Mouse (Mus musculus): Measurements from ENCODE around the gene Sh3rf3.
A peak's percentile ranks its signal among the peaks of the same experiment; 100 is the strongest.
"Not testable (repeated sequence)": the region's sequence is repeated elsewhere in the genome, so short reads cannot be mapped to it uniquely, and the experiment has no call there.

The Sh3rf3 gene

GRCm38 (mm10) chr10:58981674-58982329 is 168.6 kb downstream of the Sh3rf3 start:
- no peak for DNase-seq (ENCODE audit: low read depth, low spot score)

DNA sequence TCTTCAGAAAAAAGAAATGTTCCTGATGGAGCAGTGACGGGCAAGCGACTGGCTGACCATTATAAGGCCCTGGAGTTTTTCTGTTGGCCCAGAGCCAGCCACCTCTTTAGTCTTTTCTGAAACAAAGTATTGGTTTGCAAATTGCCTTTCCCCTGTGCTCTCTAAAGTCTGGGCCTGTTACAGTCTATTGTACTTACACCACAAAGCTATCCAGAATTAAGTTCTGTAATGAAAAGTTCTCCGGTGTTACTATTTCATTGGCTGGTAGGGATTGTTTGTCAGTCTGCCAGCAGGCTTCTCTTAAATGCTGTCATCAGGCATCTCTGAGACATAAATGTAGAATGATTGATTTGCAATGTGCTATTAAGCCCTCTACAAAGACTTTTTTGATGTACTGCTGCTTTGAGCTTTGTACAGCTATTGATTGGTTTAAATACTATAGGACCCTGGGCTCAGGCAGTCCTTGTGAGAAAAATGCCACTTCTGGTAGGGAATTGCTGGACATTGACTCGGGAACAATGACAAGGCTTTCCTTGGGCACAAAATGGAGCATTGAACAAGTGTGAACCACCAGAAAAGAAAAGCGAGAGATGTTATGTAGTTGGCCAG is 169.5 kb downstream of the Sh3rf3 start:
- DNase-seq (ENCODE audit: low read depth, low spot score), result no peak

DNA sequence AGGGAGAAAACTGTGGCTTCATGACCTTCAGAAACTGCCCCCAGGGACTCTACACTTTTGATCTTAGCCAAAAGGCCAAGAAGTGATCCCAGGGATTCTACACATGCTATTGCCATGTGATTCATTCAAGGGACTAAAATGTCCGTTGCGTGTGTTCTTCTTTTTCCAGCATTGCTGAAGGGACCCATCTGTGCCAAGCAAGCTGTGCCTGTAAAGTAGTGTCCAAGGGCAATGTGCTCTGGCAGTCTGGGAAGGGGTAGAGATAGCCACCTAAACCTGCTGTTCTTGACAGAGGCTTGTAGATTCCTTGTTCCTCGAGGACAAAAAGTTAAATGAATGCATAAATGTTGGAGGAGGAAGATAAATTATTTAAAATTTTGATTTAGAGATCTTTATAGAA is 178.5 kb downstream of the Sh3rf3 start:
- no peak for DNase-seq (ENCODE audit: low read depth, low spot score)

DNA sequence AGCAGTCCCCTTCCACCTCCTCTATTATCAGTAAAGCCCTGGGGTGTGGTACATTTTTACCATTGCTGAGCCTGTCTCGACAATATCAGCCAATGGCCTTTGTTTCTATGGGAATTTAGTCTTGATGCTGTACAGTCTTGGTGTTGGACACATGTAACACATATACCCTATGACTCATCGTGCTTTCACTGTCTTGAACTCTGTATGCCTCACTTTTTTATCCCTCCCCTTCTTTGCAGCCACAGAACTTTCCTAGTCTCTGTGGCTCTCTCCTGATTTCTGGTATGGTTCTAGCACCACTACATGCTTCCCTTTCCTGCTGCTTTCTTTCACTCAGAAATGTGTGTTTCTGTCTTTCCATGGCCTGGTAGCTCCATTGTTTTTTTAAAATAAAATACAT is 181.6 kb downstream of the Sh3rf3 start:
- DNase-seq (ENCODE audit: low read depth, low spot score), result no peak

DNA sequence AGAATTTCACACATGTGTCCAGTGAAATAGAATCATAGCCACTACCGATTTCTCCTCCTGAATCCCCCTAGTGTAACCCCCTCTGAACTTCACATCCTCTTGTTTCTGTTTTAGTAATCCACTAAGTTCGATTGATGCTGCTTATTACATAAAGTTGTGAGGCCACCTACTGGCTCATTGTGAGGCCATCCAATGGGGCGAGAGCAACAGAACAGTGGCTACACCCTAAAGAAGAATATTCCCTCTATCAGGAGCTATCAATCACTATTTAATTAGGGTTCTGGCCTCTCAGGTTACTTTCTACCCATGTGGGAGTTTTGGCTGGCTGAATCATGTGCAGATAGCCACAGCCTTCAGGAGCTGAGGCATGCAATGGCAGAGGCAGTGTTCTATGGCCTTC is 182.0 kb downstream of the Sh3rf3 start:
- no peak for DNase-seq (ENCODE audit: low read depth, low spot score)

- DNase-seq (ENCODE audit: low read depth, low spot score), result peak; percentile 38
These were observed 189.2 kb downstream of the Sh3rf3 start for GRCm38 (mm10) chr10:59002361-59002760.

DNA sequence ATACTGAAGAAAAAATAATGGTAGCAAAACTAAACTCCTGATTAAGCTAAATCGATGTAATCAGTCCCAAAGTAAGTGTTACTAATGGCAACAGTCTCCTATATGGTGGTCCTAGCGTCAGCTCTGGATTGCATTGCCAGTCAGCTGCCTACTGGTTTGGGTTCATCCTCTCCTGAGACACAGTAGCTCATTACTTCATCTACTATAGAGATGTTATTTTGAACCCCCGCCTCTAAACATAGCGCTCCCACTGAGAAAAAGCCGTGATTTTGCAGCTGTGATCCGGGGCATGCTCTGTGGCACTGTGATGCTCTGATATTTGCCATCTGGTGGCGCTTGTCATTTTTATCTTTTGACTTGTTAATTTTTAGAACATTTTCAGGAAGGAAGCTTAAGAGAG is 198.3 kb downstream of the Sh3rf3 start:
- DNase-seq (ENCODE audit: low read depth, low spot score), result peak; percentile 35

- no peak for DNase-seq (ENCODE audit: low read depth, low spot score)
These were observed 200.5 kb downstream of the Sh3rf3 start for GRCm38 (mm10) chr10:59013618-59014017.

DNA sequence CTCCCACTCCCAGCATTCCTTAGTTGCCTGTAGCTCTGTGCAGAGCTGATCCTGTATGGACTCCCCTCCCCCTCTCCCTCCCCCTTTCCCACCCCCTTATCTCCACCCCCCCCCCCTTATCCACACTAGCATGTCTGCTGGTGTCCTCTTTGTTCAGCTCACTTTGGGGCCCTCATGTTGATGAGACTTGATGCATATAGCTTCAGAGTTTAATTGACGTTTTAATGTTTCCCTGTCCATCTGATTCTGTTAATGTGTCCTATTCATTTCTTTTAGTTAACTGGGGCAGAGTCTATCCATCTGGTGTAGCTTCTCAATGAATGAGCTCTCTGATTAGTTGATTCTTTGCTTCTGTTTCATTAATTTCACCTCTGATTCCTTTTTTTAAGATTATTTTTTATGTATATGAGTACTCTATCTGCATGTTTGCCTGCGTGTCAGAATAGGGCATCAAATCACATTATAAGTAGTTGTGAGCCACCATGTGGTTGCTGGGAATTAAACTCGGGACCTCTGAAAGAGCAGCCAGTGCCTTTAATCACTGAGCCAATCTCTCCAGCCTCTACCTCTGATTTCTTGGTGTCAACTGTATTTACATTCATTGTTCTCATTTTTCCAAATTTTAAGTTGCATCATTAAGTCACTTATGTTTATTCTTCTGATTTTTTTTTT is 206.3 kb downstream of the Sh3rf3 start:
- no peak for DNase-seq (ENCODE audit: low read depth, low spot score)

GRCm38 (mm10) chr10:59050434-59050833 is 237.3 kb downstream of the Sh3rf3 start:
- no peak for DNase-seq (ENCODE audit: low read depth, low spot score)

DNA sequence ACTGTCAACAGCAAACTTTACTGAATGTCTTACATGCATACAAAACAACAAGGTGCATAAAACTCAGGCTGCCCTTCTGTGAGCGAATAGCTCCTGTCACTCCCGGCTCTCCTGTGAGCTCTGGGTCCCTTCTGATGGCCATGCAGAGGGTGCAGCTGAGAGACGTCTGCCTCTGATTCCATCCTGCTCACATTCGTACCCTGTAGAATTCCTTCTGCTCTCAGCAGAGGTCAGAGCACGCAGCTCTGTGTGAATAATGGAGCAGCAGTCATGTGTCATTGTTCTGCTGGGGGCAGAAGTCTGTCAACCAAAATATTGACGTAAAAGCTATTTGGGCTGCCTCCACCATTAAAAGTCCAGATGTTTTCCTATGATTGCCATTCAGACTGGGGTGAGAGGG is 243.1 kb downstream of the Sh3rf3 start:
- DNase-seq (ENCODE audit: low read depth, low spot score), result no peak

DNA sequence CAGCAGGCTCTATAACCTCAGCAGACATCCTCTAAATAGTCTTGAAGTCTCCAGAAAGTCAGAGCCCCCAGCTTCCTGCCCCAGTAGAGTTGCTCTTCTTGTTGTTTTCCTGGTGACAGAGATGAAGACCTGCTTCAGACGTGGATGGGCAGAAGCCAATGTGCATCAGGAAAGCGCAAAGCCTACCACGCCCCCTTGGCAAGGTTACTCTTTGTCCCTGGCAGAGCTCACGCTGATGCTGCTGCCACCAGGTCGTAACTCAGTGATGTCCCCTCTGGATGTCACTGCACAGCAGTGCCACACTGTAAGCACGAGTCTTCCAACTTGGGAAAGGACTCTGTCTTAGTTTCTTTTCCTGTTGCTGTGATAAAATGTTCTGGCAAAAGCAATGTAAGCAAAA is 253.6 kb downstream of the Sh3rf3 start:
- no peak for DNase-seq (ENCODE audit: low read depth, low spot score)

- DNase-seq (ENCODE audit: low read depth, low spot score), result peak; percentile 60
These were observed 259.7 kb downstream of the Sh3rf3 start for GRCm38 (mm10) chr10:59072827-59073226.

DNA sequence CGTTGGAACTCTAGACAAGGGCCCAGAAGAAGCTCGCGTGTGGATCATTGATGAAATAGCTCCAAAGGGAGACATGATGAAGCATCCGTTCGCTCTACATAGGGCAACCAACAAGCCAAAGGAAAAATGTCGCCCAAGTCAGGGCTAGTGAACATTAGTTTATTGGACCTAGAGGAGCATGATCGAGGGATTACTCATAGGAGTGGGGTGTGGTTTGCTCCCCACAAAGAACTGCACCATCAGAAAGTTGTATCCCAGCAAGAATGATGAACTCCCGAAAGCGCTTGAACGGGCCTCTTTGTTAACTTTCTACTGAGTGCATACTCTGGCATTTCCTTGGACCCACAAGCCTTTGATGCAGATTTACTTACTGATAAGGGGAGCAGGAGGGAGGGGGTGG is 263.5 kb downstream of the Sh3rf3 start:
- no peak for DNase-seq (ENCODE audit: low read depth, low spot score)

DNA sequence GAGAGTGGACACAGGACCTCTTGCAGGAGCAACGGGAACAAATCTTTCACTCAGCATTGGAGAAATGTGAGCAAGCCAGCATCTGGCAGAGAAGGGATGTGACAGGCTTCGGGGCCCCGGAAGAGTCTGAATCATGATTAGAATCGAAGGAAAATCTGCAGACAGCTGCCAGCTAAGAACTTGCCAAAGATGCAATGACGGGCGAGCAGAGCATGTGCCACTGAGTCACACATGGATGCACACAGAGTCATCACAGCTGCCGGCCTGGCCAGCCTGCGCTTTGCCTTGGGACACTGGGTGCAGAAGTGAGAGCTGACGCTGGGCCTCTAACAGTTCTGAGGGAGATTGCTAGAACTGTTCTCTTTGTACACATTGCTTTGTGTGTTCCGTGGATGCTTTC is 264.8 kb downstream of the Sh3rf3 start:
- no peak for DNase-seq (ENCODE audit: low read depth, low spot score)

DNA sequence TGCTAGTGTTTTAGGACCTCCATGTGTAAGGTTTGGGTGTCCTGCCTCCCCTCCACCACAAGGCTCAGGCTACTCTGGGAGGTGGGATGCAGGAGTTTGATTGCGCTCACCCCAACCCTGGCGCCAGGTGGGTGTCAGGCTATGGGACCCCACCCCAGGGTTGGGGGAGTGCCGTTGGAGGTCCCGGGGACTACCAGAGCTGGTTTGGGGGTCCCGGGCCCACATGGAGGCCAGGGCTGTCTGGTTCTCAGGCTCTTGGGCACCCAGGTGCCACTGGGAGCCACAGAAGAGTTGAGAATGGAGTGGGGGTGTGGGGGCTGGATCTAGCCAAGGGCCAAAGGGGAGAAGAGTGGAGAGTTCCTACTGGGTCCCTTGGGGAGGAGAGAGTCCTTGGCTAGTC is 272.4 kb downstream of the Sh3rf3 start:
- no peak for DNase-seq (ENCODE audit: low read depth, low spot score)

- DNase-seq (ENCODE audit: low read depth, low spot score), result no peak
These were observed 273.4 kb downstream of the Sh3rf3 start for GRCm38 (mm10) chr10:59086578-59086977.

DNA sequence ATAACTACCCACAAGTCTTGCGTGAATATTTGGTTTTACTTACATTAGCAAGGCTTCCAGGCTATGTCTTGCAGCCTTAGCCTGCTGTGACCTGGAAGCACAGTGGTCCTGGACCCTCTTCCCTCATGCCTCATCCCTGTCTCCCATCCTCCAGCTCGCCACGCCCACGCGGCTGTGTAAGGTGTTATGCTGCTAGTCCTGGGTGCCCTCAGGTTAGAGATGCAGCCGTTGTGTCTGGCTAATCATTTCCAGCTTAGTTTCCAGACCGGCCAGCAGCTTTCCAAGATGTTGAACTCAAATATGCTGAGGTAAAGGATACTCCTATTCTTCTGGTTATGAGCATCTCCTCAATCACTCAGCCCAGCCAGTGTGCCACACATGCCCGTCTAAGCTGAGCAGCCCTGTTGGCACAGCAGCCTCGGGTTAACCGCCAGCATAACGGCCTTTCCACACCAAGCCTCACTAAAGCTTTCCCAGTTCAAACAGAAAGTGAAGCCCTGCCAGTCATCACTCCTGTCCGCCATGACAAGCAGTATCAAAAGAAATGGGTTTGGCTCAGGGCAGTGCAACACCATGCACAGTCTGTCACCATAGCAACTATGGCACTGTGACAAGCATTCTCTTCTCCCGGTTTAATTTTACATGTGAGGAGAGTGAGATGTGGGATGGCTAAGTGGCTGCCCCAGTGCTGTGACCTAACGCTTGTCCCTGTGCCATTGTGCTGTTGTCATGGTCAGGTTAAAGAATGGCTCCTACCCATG is 276.9 kb downstream of the Sh3rf3 start:
- peak; percentile 68 for DNase-seq (ENCODE audit: low read depth, low spot score)

- no peak for DNase-seq (ENCODE audit: low read depth, low spot score)
These were observed 277.4 kb downstream of the Sh3rf3 start for GRCm38 (mm10) chr10:59090622-59090971.

- no peak for DNase-seq (ENCODE audit: low read depth, low spot score)
These were observed 278.4 kb downstream of the Sh3rf3 start for GRCm38 (mm10) chr10:59091556-59091955.

DNA sequence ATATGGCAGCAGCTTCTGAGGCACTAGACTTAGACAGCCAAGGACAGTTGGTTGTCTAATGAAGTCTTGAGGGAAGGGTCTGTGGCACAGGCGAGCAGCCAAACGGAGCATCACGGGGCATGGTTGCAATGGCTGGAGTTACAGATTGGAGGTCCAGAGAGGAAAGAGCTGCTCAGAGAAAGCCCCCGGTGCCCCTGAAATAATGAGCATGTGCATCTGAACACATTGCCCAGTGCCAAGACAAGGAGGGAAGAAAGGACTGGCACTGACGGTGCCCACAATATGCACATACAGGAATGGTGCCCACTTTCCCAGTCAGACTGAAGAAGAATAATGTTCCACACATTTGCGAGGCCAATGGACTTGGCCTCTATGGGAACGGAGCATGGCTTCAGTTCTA is 278.8 kb downstream of the Sh3rf3 start:
- no peak for DNase-seq (ENCODE audit: low read depth, low spot score)

DNA sequence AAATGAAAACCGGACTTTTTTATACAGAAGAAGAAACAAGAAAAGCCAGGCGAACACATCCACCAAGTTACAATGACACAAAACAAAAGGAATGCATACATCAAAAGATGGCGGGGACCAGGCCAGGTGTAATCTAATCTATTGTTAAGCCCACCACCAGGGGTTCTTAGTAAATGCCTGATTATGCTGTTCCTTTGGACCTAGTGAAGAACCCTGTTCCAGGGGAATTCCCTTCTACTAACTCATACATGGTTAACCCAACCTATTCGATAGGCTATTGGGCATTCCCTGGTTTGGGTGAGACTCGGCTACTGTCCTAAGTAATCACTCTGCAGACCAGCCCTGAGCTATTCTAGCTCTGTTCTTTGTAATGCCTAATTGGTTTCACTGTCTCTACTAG is 289.9 kb downstream of the Sh3rf3 start:
- DNase-seq (ENCODE audit: low read depth, low spot score), result not testable (repeated sequence)

DNA sequence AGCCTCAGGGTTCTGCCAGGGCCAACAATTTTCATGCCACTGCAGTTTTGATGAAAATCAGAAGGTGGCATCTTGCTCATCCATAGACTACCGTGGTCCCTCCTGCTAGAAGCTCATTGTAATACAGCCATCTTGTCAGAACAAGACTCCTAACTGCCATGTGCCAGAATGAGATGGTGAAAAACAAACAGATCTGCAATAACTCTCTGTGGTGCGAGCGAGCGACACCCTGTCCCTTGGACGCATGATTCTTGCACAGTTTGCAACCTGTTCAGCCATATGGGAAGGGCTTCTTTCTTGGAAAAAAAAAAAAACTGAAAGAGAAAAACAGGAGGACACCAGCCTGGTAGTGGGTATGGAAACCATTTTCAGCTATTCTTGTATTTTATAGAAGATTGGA is 291.5 kb downstream of the Sh3rf3 start:
- no peak for DNase-seq (ENCODE audit: low read depth, low spot score)

Data from telencephalon, adult 2 months (tissue).